In the genomic region with DNA sequence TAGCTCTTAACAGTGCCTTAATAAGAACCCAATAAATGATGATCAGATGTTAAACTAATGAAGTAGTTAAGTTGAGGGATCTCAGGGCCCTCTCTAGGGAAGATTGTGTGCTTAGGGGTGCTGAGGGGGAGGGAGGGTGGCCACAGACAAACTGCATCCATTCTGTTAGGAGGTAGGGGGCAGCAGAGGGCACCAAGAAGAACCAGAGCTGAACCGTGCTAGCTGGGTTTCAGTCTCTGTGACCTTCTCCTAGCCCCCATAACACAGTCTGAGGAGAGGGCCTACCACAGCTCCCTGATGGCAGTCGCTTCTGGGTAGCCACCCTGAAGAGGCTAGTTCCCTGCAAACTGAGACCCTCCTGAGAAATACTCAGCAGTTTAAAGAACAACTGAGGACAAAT, we compare ENCODE assay signal across 8 mouse cellular contexts.
DNase-seq lines count a peak whose midpoint lies in the region; ATAC-seq lines count a peak whose summit lies in the region.

No protein-coding gene starts in this region.

- DNase-seq in cerebellum, adult 18-20 months, result peak; percentile 30
- DNase-seq in cerebellum, postnatal 4 days (ENCODE audit: low spot score in 2 of 2), result no peak
- DNase-seq in limb, embryonic 11.5 days (ENCODE audit: low spot score), result peak; percentile 47
- no peak for DNase-seq in limb, embryonic 10.5 days (ENCODE audit: low spot score)
- DNase-seq in embryonic facial prominence, embryonic 14.5 days (ENCODE audit: low spot score), result no peak
- peak; percentile 47 for DNase-seq in lung, postnatal 36 days
- DNase-seq in urinary bladder, adult 18-20 months (ENCODE audit: low spot score in 2 of 2), result no peak
- DNase-seq in spleen, postnatal 4 days (ENCODE audit: low spot score in 2 of 2), result no peak

- H3K27me3 ChIP-seq in limb, embryonic 11.5 days (ENCODE audit: control insufficient read depth, insufficient read depth, low read length), result no peaks in the 10 kb centered on the region
- H3K27me3 ChIP-seq in limb, embryonic 10.5 days (ENCODE audit: low read depth, poor library complexity, severe bottlenecking), result no peaks in the 10 kb centered on the region
- no peaks in the 10 kb centered on the region for H3K27me3 ChIP-seq in embryonic facial prominence, embryonic 14.5 days (replicated peaks; ENCODE audit: control insufficient read depth, insufficient read depth, low read length)

- no peak overlapping the region for H3K9ac ChIP-seq in limb, embryonic 11.5 days (ENCODE audit: low read length)
- H3K9ac ChIP-seq in embryonic facial prominence, embryonic 14.5 days (ENCODE audit: low read depth, low read length), result no peak overlapping the region

- ATAC-seq in limb, embryonic 11.5 days (ENCODE audit: insufficient number of reproducible peaks, low FRiP score, low TSS enrichment, low read depth), result peak; percentile 48; the same call in 1 of the 2 replicates
- peak; percentile 60 for ATAC-seq in embryonic facial prominence, embryonic 14.5 days (ENCODE audit: low read depth)

- H3K27ac ChIP-seq in limb, embryonic 11.5 days (replicated peaks; ENCODE audit: low read depth, low read length), result no peak overlapping the region
- no peak overlapping the region for H3K27ac ChIP-seq in limb, embryonic 10.5 days
- H3K27ac ChIP-seq in embryonic facial prominence, embryonic 14.5 days (replicated peaks; ENCODE audit: low read depth, low read length), result no peak overlapping the region

- no peak overlapping the region for H3K4me2 ChIP-seq in limb, embryonic 11.5 days (ENCODE audit: low read depth, severe bottlenecking)
- H3K4me2 ChIP-seq in embryonic facial prominence, embryonic 14.5 days (ENCODE audit: low read depth, low read length), result no peak overlapping the region

- H3K4me3 ChIP-seq in limb, embryonic 11.5 days (ENCODE audit: low read depth, low read length), result no peak overlapping the region
- no peak overlapping the region for H3K4me3 ChIP-seq in limb, embryonic 10.5 days
- no peak overlapping the region for H3K4me3 ChIP-seq in embryonic facial prominence, embryonic 14.5 days (ENCODE audit: low read depth, low read length)

- WGBS in limb, embryonic 11.5 days, result 16% methylated on average over 2 of the region's 2 CpGs
- 14% methylated on average over 2 of the region's 2 CpGs for WGBS in limb, embryonic 10.5 days
- 18% methylated on average over 2 of the region's 2 CpGs for WGBS in embryonic facial prominence, embryonic 14.5 days

- H3K36me3 ChIP-seq in limb, embryonic 11.5 days (ENCODE audit: control insufficient read depth, insufficient read depth, low read length), result no peaks in the 10 kb centered on the region
- H3K36me3 ChIP-seq in limb, embryonic 10.5 days, result no peaks in the 10 kb centered on the region
- H3K36me3 ChIP-seq in embryonic facial prominence, embryonic 14.5 days (ENCODE audit: control insufficient read depth, insufficient read depth, low read length), result no peaks in the 10 kb centered on the region

- H3K4me1 ChIP-seq in limb, embryonic 11.5 days (ENCODE audit: control insufficient read depth, insufficient read depth, low read length), result no peaks in the 10 kb centered on the region
- H3K4me1 ChIP-seq in limb, embryonic 10.5 days, result no peaks in the 10 kb centered on the region
- H3K4me1 ChIP-seq in embryonic facial prominence, embryonic 14.5 days (ENCODE audit: control insufficient read depth, insufficient read depth, low read length), result no peaks in the 10 kb centered on the region

- no peaks in the 10 kb centered on the region for H3K9me3 ChIP-seq in limb, embryonic 11.5 days (ENCODE audit: control insufficient read depth, low read length)
- H3K9me3 ChIP-seq in limb, embryonic 10.5 days (replicated peaks), result no peaks in the 10 kb centered on the region
- H3K9me3 ChIP-seq in embryonic facial prominence, embryonic 14.5 days (ENCODE audit: control insufficient read depth, low read length), result no peaks in the 10 kb centered on the region

Comparison
In these comparisons a context has a peak if more than half of its experiments do, and no peak if none do; other contexts are left out.
1. DNase-seq: peak in cerebellum, adult 18-20 months (2 of 2), limb, embryonic 11.5 days (single experiment) and lung, postnatal 36 days (single experiment); none in cerebellum, postnatal 4 days (0 of 2), limb, embryonic 10.5 days (single experiment), embryonic facial prominence, embryonic 14.5 days (single experiment), urinary bladder, adult 18-20 months (0 of 2) and spleen, postnatal 4 days (0 of 2).